Mouse (Mus musculus): ENCODE measurements around the gene Ubxn1. TPM values are rescaled to one million over a fixed set of nuclear protein-coding genes. Genes with fewer than 3 reads are reported as not detected.

Gene Ubxn1
- polyA plus RNA-seq, 2 experiments: 61.2 to 87.3 TPM

DNA sequence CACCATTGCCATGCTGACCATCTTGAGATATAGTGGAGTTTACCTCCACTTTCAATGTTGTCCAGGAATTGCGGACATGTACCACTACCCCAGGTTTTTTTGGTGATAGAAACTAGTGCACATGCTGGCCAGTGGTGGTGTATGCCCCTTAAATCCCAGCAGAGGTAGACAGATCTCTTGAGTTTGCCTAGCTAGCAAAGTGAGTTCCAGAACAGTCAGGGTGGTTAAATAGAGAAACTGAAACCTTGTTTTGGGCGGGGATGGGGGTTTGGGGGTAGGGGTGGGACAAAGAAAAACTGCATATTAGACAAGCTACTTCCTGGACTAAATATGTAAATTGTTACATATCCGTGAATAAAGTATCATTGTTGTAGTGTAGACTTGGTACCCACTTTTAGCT lies 47.7 kb downstream of the Ubxn1 start:
- no peak for DNase-seq (ENCODE audit: low read depth in 3 of 3, low spot score in 3 of 3)
- Histone ChIP-seq H3K36me3 (replicated peaks; ENCODE audit: control insufficient read depth, insufficient read depth, low read depth) (peaks cover 30% of the 10 kb centered on the region), H3K9me3 (ENCODE audit: control insufficient read depth, low read length) (no peaks in the 10 kb centered on the region), H3K4me1 (replicated peaks; ENCODE audit: control insufficient read depth in 2 of 2, insufficient read depth in 2 of 2, low read length in 1 of 2) (peaks cover 17 to 19% of the 10 kb centered on the region in 2 experiments), H3K9ac (replicated peaks) (no peak overlapping the region), H3K27ac (no peak overlapping the region), H3K4me3 (ENCODE audit: insufficient read depth in 1 of 2, low read depth in 2 of 2, low read length in 2 of 2) (no peak overlapping the region), H3K4me2 (ENCODE audit: low read depth) (no peak overlapping the region), H3K27me3 (ENCODE audit: control insufficient read depth, insufficient read depth, low read length) (no peaks in the 10 kb centered on the region)
- WGBS (ENCODE audit: insufficient replicate concordance): 68% methylated on average over 3 of the region's 3 CpGs
- TF ChIP-seq EP300 (IDR thresholded peaks at IDR 0.05; ENCODE audit: low read depth): no peak
- no peak for TF ChIP-seq CTCF (IDR thresholded peaks at IDR 0.05; ENCODE audit: low read depth)
- no peak for ATAC-seq (ENCODE audit: insufficient read depth)

DNA sequence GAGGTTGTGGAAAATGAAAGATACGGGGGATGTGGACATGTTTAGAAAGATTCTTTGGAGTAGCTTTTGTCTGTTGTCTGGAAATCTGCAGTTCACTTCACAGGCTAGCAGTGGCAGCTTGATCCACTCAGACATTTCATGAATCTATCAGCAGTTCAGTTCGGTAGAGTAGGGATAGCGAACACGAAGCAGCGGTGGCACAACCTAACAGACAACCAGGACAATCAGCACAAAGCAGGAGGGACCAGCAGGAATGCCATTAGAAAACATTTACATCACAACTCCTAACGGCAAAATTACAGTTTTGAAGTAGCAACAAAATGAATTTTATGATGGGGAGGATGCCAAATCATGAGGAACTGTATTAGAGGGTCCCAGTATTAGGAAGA lies 48.4 kb downstream of the Ubxn1 start:
- 67% methylated on average over 6 of the region's 6 CpGs for WGBS (ENCODE audit: insufficient replicate concordance)
- H3K27ac ChIP-seq: peak overlapping the region; percentile 92
- no peak for TF ChIP-seq CTCF (IDR thresholded peaks at IDR 0.05; ENCODE audit: low read depth)
- TF ChIP-seq EP300 (IDR thresholded peaks at IDR 0.05; ENCODE audit: low read depth): no peak

DNA sequence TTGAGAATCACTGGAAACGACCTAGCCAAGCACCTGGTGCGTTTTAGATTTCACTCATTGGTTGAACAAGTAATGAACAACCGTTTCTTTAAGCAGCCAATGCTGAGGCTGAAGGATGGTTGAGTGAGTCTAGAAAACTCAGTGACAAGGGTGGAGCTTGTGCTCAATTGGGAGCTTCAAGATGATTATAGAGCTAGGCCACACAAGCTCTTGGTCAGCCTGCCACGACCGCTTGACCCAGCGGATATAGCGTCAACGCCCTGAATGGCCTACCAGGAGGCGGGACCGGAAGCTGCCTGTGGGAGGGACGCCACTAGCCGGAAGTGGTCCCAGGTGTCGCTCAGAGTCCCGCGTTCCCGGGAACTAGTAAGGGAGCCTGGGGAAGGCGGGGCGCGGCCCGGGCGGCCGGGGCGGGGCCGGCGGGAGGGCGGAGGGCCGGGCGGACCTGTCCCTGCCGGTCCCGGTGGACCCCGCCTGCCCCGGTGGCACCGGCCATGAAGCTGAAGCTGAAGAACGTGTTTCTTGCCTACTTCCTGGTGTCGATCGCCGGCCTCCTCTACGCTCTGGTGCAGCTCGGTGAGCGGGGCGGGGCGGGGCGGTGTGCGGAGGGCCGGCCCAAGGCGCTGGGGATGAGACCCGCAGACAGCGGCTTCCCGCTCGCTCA lies 48.9 kb downstream of the Ubxn1 start, which contains the start of gene B3gat3:
Gene B3gat3 (plus strand): TSS at position 302 of the 664 bp plus-strand sequence.
- Histone ChIP-seq H3K9me3 (ENCODE audit: control insufficient read depth, low read length) (no peaks in the 10 kb centered on the region), H3K4me2 (ENCODE audit: low read depth) (peak within 1 kb of the TSS; percentile 98), H3K27me3 (ENCODE audit: control insufficient read depth, insufficient read depth, low read length) (no peaks in the 10 kb centered on the region), H3K9ac (replicated peaks) (peak within 1 kb of the TSS; percentile 75), H3K4me1 (replicated peaks; ENCODE audit: control insufficient read depth in 2 of 2, insufficient read depth in 2 of 2, low read length in 1 of 2) (peaks cover 17 to 19% of the 10 kb centered on the region in 2 experiments), H3K27ac (peak within 1 kb of the TSS; percentile 92), H3K36me3 (replicated peaks; ENCODE audit: control insufficient read depth, insufficient read depth, low read depth) (peaks cover 18% of the 10 kb centered on the region), H3K4me3 (ENCODE audit: insufficient read depth in 1 of 2, low read depth in 2 of 2, low read length in 2 of 2) (peak within 1 kb of the TSS; percentile 85 to 94)
- peak; percentile 95 for ATAC-seq (ENCODE audit: insufficient read depth)
- TF ChIP-seq CTCF (IDR thresholded peaks at IDR 0.05; ENCODE audit: low read depth): no peak
- no peak for TF ChIP-seq EP300 (IDR thresholded peaks at IDR 0.05; ENCODE audit: low read depth)
- WGBS (ENCODE audit: insufficient replicate concordance): 1% methylated on average over 49 of the region's 50 CpGs
- DNase-seq (ENCODE audit: low read depth in 3 of 3, low spot score in 3 of 3): peak; percentile 81 to 82 (median 81)

More for the DNA sequence above, 48.4 kb downstream of the Ubxn1 start:
- H3K36me3 ChIP-seq (replicated peaks; ENCODE audit: control insufficient read depth, insufficient read depth, low read depth): peaks cover 23% of the 10 kb centered on the region
- H3K9me3 ChIP-seq (ENCODE audit: control insufficient read depth, low read length): no peaks in the 10 kb centered on the region
- H3K4me2 ChIP-seq (ENCODE audit: low read depth): peak overlapping the region; percentile 98
- DNase-seq (ENCODE audit: low read depth in 3 of 3, low spot score in 3 of 3): no peak
- no peaks in the 10 kb centered on the region for H3K27me3 ChIP-seq (ENCODE audit: control insufficient read depth, insufficient read depth, low read length)
- ATAC-seq (ENCODE audit: insufficient read depth): no peak
- peak overlapping the region; percentile 85 to 94 for H3K4me3 ChIP-seq (ENCODE audit: insufficient read depth in 1 of 2, low read depth in 2 of 2, low read length in 2 of 2)
- H3K4me1 ChIP-seq (replicated peaks; ENCODE audit: control insufficient read depth in 2 of 2, insufficient read depth in 2 of 2, low read length in 1 of 2): peaks cover 17 to 19% of the 10 kb centered on the region in 2 experiments
- peak overlapping the region; percentile 75 for H3K9ac ChIP-seq (replicated peaks)

DNA sequence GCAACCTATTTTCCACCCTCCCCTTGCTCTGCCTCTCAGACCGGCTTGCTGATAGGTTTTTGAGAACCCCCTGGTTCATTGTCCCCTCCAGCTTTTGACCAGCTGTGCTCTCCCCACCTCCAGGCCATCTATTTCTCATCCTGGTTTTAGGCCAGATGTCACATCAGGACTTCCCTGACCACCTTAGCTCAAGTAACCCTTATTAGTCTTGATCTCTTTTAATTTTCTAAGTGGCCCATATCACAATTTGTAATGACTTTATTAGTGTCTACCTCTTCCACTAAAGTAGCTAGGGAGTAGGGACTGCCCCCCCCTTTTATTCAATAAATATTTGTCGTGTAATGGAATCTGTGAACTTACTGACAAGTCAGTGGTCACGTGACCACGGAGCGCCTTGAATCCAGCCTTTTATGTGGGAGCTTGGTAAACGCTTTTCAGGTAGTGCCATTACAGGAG lies 49.6 kb downstream of the Ubxn1 start:
- peak overlapping the region; percentile 85 to 94 for H3K4me3 ChIP-seq (ENCODE audit: insufficient read depth in 1 of 2, low read depth in 2 of 2, low read length in 2 of 2)
- peak overlapping the region; percentile 92 for H3K27ac ChIP-seq
- H3K36me3 ChIP-seq (replicated peaks; ENCODE audit: control insufficient read depth, insufficient read depth, low read depth): peaks cover 11% of the 10 kb centered on the region
- H3K4me2 ChIP-seq (ENCODE audit: low read depth): peak overlapping the region; percentile 98
- 3% methylated on average over 6 of the region's 6 CpGs for WGBS (ENCODE audit: insufficient replicate concordance)
- no peaks in the 10 kb centered on the region for H3K27me3 ChIP-seq (ENCODE audit: control insufficient read depth, insufficient read depth, low read length)
- H3K4me1 ChIP-seq (replicated peaks; ENCODE audit: control insufficient read depth in 2 of 2, insufficient read depth in 2 of 2, low read length in 1 of 2): peaks cover 17 to 19% of the 10 kb centered on the region in 2 experiments
- H3K9ac ChIP-seq (replicated peaks): peak overlapping the region; percentile 75
- DNase-seq (ENCODE audit: low read depth in 3 of 3, low spot score in 3 of 3): peak; percentile 65 to 70 (median 68)
- TF ChIP-seq EP300 (IDR thresholded peaks at IDR 0.05; ENCODE audit: low read depth) (no peak), CTCF (IDR thresholded peaks at IDR 0.05; ENCODE audit: low read depth) (no peak)
- no peak for ATAC-seq (ENCODE audit: insufficient read depth)
- no peaks in the 10 kb centered on the region for H3K9me3 ChIP-seq (ENCODE audit: control insufficient read depth, low read length)

DNA sequence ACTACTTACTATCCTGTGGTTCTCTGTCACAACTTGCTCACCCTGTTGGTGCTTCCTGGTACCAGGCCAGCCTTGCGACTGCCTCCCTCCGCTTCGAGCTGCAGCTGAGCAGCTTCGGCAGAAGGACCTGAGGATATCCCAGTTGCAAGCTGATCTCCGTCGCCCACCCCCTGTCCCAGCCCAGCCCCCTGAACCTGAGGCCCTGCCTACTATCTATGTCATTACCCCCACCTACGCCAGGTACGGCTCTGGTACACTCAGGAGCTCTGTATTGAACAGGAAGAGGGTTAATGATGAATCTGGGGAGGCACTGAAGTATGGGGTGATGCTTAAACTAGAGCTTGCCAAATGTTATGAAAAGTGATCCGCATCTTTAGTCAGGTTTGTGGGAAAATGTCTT lies 50.4 kb downstream of the Ubxn1 start:
- no peak for TF ChIP-seq CTCF (IDR thresholded peaks at IDR 0.05; ENCODE audit: low read depth)
- no peak for TF ChIP-seq EP300 (IDR thresholded peaks at IDR 0.05; ENCODE audit: low read depth)
- ATAC-seq (ENCODE audit: insufficient read depth) (no peak), DNase-seq (ENCODE audit: low read depth in 3 of 3, low spot score in 3 of 3) (no peak)
- peaks cover 17 to 22% of the 10 kb centered on the region in 2 experiments for H3K4me1 ChIP-seq (replicated peaks; ENCODE audit: control insufficient read depth in 2 of 2, insufficient read depth in 2 of 2, low read length in 1 of 2)
- peaks cover 4% of the 10 kb centered on the region for H3K36me3 ChIP-seq (replicated peaks; ENCODE audit: control insufficient read depth, insufficient read depth, low read depth)
- H3K27me3 ChIP-seq (ENCODE audit: control insufficient read depth, insufficient read depth, low read length): no peaks in the 10 kb centered on the region
- H3K4me3 ChIP-seq (ENCODE audit: insufficient read depth in 1 of 2, low read depth in 2 of 2, low read length in 2 of 2): peak overlapping the region in 1 of 2 experiments; percentile 85; a peak in 2 of 4 replicates
- H3K9ac ChIP-seq (replicated peaks): peak overlapping the region; percentile 75
- no peaks in the 10 kb centered on the region for H3K9me3 ChIP-seq (ENCODE audit: control insufficient read depth, low read length)
- H3K27ac ChIP-seq: peak overlapping the region; percentile 92; the same call in 1 of the 2 replicates
- peak overlapping the region; percentile 98 for H3K4me2 ChIP-seq (ENCODE audit: low read depth)
- 71% methylated on average over 9 of the region's 9 CpGs for WGBS (ENCODE audit: insufficient replicate concordance)

Small RNAs within 50 kb of the gene (microRNA-seq; reads per million reads assigned to microRNA genes)
- gene Mir5136: not detected

Other genes starting within 250 kb of the Ubxn1 start
Only the 30 nearest of the 32 such genes appear.
- 78.4 and 82.2 TPM in 2 replicates for gene Slc3a2, start 148.1 kb upstream of the Ubxn1 start, polyA plus RNA-seq (2012; rRNA removed)
- gene Slc3a2, start 148.1 kb upstream of the Ubxn1 start, polyA plus RNA-seq (2014; fragmentation: Nextera tagmentation; extraction: Ambion mirVana): 88.5 and 89.1 TPM in 2 replicates
- 27.7 and 34.1 TPM in 2 replicates for gene Wdr74, start 135.7 kb upstream of the Ubxn1 start, polyA plus RNA-seq (2012; rRNA removed)
- gene Wdr74, start 135.7 kb upstream of the Ubxn1 start, polyA plus RNA-seq (2014; fragmentation: Nextera tagmentation; extraction: Ambion mirVana): 51.6 and 57.6 TPM in 2 replicates
- 0.65 and 0.78 TPM in 2 replicates for gene 1700092M07Rik, start 130.8 kb upstream of the Ubxn1 start, polyA plus RNA-seq (2012; rRNA removed)
- gene 1700092M07Rik, start 130.8 kb upstream of the Ubxn1 start, polyA plus RNA-seq (2014; fragmentation: Nextera tagmentation; extraction: Ambion mirVana): 0.34 and 0.63 TPM in 2 replicates
- gene Stx5a, start 130.1 kb upstream of the Ubxn1 start, polyA plus RNA-seq (2012; rRNA removed): 29.9 and 32.0 TPM in 2 replicates
- 36.7 and 36.9 TPM in 2 replicates for gene Stx5a, start 130.1 kb upstream of the Ubxn1 start, polyA plus RNA-seq (2014; fragmentation: Nextera tagmentation; extraction: Ambion mirVana)
- 66.2 and 90.9 TPM in 2 replicates for gene Nxf1, start 114.4 kb upstream of the Ubxn1 start, polyA plus RNA-seq (2012; rRNA removed)
- gene Nxf1, start 114.4 kb upstream of the Ubxn1 start, polyA plus RNA-seq (2014; fragmentation: Nextera tagmentation; extraction: Ambion mirVana): 77.4 and 84.9 TPM in 2 replicates
- gene Tmem223, start 100.5 kb upstream of the Ubxn1 start, polyA plus RNA-seq (2012; rRNA removed): 38.9 and 53.7 TPM in 2 replicates
- gene Tmem223, start 100.5 kb upstream of the Ubxn1 start, polyA plus RNA-seq (2014; fragmentation: Nextera tagmentation; extraction: Ambion mirVana): 61.8 and 69.6 TPM in 2 replicates
- 63.0 and 70.8 TPM in 2 replicates for gene Tmem179b, start 97.0 kb upstream of the Ubxn1 start, polyA plus RNA-seq (2012; rRNA removed)
- 108 and 117 TPM in 2 replicates for gene Tmem179b, start 97.0 kb upstream of the Ubxn1 start, polyA plus RNA-seq (2014; fragmentation: Nextera tagmentation; extraction: Ambion mirVana)
- gene Taf6l, start 85.1 kb upstream of the Ubxn1 start, polyA plus RNA-seq (2012; rRNA removed): 8.3 and 10.0 TPM in 2 replicates
- gene Taf6l, start 85.1 kb upstream of the Ubxn1 start, polyA plus RNA-seq (2014; fragmentation: Nextera tagmentation; extraction: Ambion mirVana): 7.9 and 8.1 TPM in 2 replicates
- gene Polr2g, start 72.9 kb upstream of the Ubxn1 start, polyA plus RNA-seq (2012; rRNA removed): 46.6 and 55.1 TPM in 2 replicates
- gene Polr2g, start 72.9 kb upstream of the Ubxn1 start, polyA plus RNA-seq (2014; fragmentation: Nextera tagmentation; extraction: Ambion mirVana): 72.8 and 79.7 TPM in 2 replicates
- gene Zbtb3, start 68.9 kb upstream of the Ubxn1 start, polyA plus RNA-seq (2012; rRNA removed): 0.90 and 0.98 TPM in 2 replicates
- 1.2 and 1.5 TPM in 2 replicates for gene Zbtb3, start 68.9 kb upstream of the Ubxn1 start, polyA plus RNA-seq (2014; fragmentation: Nextera tagmentation; extraction: Ambion mirVana)
- 11.4 and 16.9 TPM in 2 replicates for gene Ttc9c, start 52.2 kb upstream of the Ubxn1 start, polyA plus RNA-seq (2012; rRNA removed)
- 17.1 and 18.0 TPM in 2 replicates for gene Ttc9c, start 52.2 kb upstream of the Ubxn1 start, polyA plus RNA-seq (2014; fragmentation: Nextera tagmentation; extraction: Ambion mirVana)
- gene Hnrnpul2, start 51.5 kb upstream of the Ubxn1 start, polyA plus RNA-seq (2012; rRNA removed): 20.5 and 39.5 TPM in 2 replicates
- gene Hnrnpul2, start 51.5 kb upstream of the Ubxn1 start, polyA plus RNA-seq (2014; fragmentation: Nextera tagmentation; extraction: Ambion mirVana): 2.8 TPM in 2 replicates
- 1.3 TPM in 1 of 2 replicates, not detected in the other for gene AC129217.1, start 41.7 kb upstream of the Ubxn1 start, polyA plus RNA-seq (2012; rRNA removed)
- not detected in 2 replicates for gene AC129217.1, start 41.7 kb upstream of the Ubxn1 start, polyA plus RNA-seq (2014; fragmentation: Nextera tagmentation; extraction: Ambion mirVana)
- gene Bscl2, start 34.0 kb upstream of the Ubxn1 start, polyA plus RNA-seq (2012; rRNA removed): 19.7 and 26.5 TPM in 2 replicates
- gene Bscl2, start 34.0 kb upstream of the Ubxn1 start, polyA plus RNA-seq (2014; fragmentation: Nextera tagmentation; extraction: Ambion mirVana): 23.6 and 25.2 TPM in 2 replicates
- 0.04 and 0.22 TPM in 2 replicates for gene Gng3, start 32.3 kb upstream of the Ubxn1 start, polyA plus RNA-seq (2012; rRNA removed)
- gene Gng3, start 32.3 kb upstream of the Ubxn1 start, polyA plus RNA-seq (2014; fragmentation: Nextera tagmentation; extraction: Ambion mirVana): 0.14 TPM in 2 replicates
- 0.10 and 0.12 TPM in 2 replicates for gene Lrrn4cl, start 20.7 kb upstream of the Ubxn1 start, polyA plus RNA-seq (2012; rRNA removed)
- not detected in 2 replicates for gene Lrrn4cl, start 20.7 kb upstream of the Ubxn1 start, polyA plus RNA-seq (2014; fragmentation: Nextera tagmentation; extraction: Ambion mirVana)
- gene Uqcc3, start 9.4 kb downstream of the Ubxn1 start, polyA plus RNA-seq (2012; rRNA removed): 18.5 and 22.2 TPM in 2 replicates
- 28.3 and 35.3 TPM in 2 replicates for gene Uqcc3, start 9.4 kb downstream of the Ubxn1 start, polyA plus RNA-seq (2014; fragmentation: Nextera tagmentation; extraction: Ambion mirVana)
- gene Lbhd1, start 12.2 kb downstream of the Ubxn1 start, polyA plus RNA-seq (2012; rRNA removed): 3.1 and 3.7 TPM in 2 replicates
- gene Lbhd1, start 12.2 kb downstream of the Ubxn1 start, polyA plus RNA-seq (2014; fragmentation: Nextera tagmentation; extraction: Ambion mirVana): 43.7 and 47.7 TPM in 2 replicates
- gene Gm49403, start 12.4 kb downstream of the Ubxn1 start, polyA plus RNA-seq (2012; rRNA removed): not detected in 2 replicates
- gene Gm49403, start 12.4 kb downstream of the Ubxn1 start, polyA plus RNA-seq (2014; fragmentation: Nextera tagmentation; extraction: Ambion mirVana): not detected in 2 replicates
- gene 1810009A15Rik, start 17.4 kb downstream of the Ubxn1 start, polyA plus RNA-seq (2012; rRNA removed): 36.7 and 52.7 TPM in 2 replicates
- 65.0 and 70.8 TPM in 2 replicates for gene 1810009A15Rik, start 17.4 kb downstream of the Ubxn1 start, polyA plus RNA-seq (2014; fragmentation: Nextera tagmentation; extraction: Ambion mirVana)
- 0.13 TPM in 1 of 2 replicates, not detected in the other for gene Gm49416, start 17.4 kb downstream of the Ubxn1 start, polyA plus RNA-seq (2012; rRNA removed)
- gene Gm49416, start 17.4 kb downstream of the Ubxn1 start, polyA plus RNA-seq (2014; fragmentation: Nextera tagmentation; extraction: Ambion mirVana): not detected in 2 replicates
- 12.2 and 14.4 TPM in 2 replicates for gene Ints5, start 21.5 kb downstream of the Ubxn1 start, polyA plus RNA-seq (2012; rRNA removed)
- gene Ints5, start 21.5 kb downstream of the Ubxn1 start, polyA plus RNA-seq (2014; fragmentation: Nextera tagmentation; extraction: Ambion mirVana): 14.7 and 16.3 TPM in 2 replicates
- 48.7 and 52.2 TPM in 2 replicates for gene Ganab, start 26.6 kb downstream of the Ubxn1 start, polyA plus RNA-seq (2012; rRNA removed)
- 33.7 and 37.0 TPM in 2 replicates for gene Ganab, start 26.6 kb downstream of the Ubxn1 start, polyA plus RNA-seq (2014; fragmentation: Nextera tagmentation; extraction: Ambion mirVana)
- gene B3gat3, start 48.9 kb downstream of the Ubxn1 start, polyA plus RNA-seq (2012; rRNA removed): 23.1 and 26.6 TPM in 2 replicates
- gene B3gat3, start 48.9 kb downstream of the Ubxn1 start, polyA plus RNA-seq (2014; fragmentation: Nextera tagmentation; extraction: Ambion mirVana): 15.4 and 15.8 TPM in 2 replicates
- 2.6 and 2.8 TPM in 2 replicates for gene Rom1, start 57.9 kb downstream of the Ubxn1 start, polyA plus RNA-seq (2012; rRNA removed)
- gene Rom1, start 57.9 kb downstream of the Ubxn1 start, polyA plus RNA-seq (2014; fragmentation: Nextera tagmentation; extraction: Ambion mirVana): 1.4 and 1.8 TPM in 2 replicates
- gene Eml3, start 58.1 kb downstream of the Ubxn1 start, polyA plus RNA-seq (2012; rRNA removed): 10.9 and 11.0 TPM in 2 replicates
- gene Eml3, start 58.1 kb downstream of the Ubxn1 start, polyA plus RNA-seq (2014; fragmentation: Nextera tagmentation; extraction: Ambion mirVana): 5.6 and 7.8 TPM in 2 replicates
- 18.9 and 23.0 TPM in 2 replicates for gene Mta2, start 70.4 kb downstream of the Ubxn1 start, polyA plus RNA-seq (2012; rRNA removed)
- gene Mta2, start 70.4 kb downstream of the Ubxn1 start, polyA plus RNA-seq (2014; fragmentation: Nextera tagmentation; extraction: Ambion mirVana): 18.5 and 22.8 TPM in 2 replicates
- 9.3 and 9.5 TPM in 2 replicates for gene Tut1, start 82.4 kb downstream of the Ubxn1 start, polyA plus RNA-seq (2012; rRNA removed)
- gene Tut1, start 82.4 kb downstream of the Ubxn1 start, polyA plus RNA-seq (2014; fragmentation: Nextera tagmentation; extraction: Ambion mirVana): 10.0 and 11.5 TPM in 2 replicates
- gene Eef1g, start 95.5 kb downstream of the Ubxn1 start, polyA plus RNA-seq (2012; rRNA removed): 120 and 178 TPM in 2 replicates
- 183 and 201 TPM in 2 replicates for gene Eef1g, start 95.5 kb downstream of the Ubxn1 start, polyA plus RNA-seq (2014; fragmentation: Nextera tagmentation; extraction: Ambion mirVana)
- 0.35 and 0.83 TPM in 2 replicates for gene Ahnak, start 117.8 kb downstream of the Ubxn1 start, polyA plus RNA-seq (2012; rRNA removed)
- gene Ahnak, start 117.8 kb downstream of the Ubxn1 start, polyA plus RNA-seq (2014; fragmentation: Nextera tagmentation; extraction: Ambion mirVana): 1.5 and 1.7 TPM in 2 replicates

All from liver, embryonic 14.5 days (tissue).